Mouse (Mus musculus) hematopoietic multipotent progenitor cell, adult 10-12 weeks (in vitro differentiated cells): ENCODE results near the gene Slc7a10. TPM values are rescaled to one million over a fixed set of nuclear protein-coding genes. Genes with fewer than 3 reads are reported as not detected.

ENCODE experiments used
- polyA plus RNA-seq: library from polyadenylated mRNA; stranded (reverse); fragments of >175 nt; gene quantifications from 2 replicates; pipeline ENCODE4 v1.2.3, GENCODE M21; 2012; ENCODE audit warnings: low replicate concordance

The Slc7a10 gene
- polyA plus RNA-seq = 0.84 and 3.0 TPM in 2 replicates

DNA sequence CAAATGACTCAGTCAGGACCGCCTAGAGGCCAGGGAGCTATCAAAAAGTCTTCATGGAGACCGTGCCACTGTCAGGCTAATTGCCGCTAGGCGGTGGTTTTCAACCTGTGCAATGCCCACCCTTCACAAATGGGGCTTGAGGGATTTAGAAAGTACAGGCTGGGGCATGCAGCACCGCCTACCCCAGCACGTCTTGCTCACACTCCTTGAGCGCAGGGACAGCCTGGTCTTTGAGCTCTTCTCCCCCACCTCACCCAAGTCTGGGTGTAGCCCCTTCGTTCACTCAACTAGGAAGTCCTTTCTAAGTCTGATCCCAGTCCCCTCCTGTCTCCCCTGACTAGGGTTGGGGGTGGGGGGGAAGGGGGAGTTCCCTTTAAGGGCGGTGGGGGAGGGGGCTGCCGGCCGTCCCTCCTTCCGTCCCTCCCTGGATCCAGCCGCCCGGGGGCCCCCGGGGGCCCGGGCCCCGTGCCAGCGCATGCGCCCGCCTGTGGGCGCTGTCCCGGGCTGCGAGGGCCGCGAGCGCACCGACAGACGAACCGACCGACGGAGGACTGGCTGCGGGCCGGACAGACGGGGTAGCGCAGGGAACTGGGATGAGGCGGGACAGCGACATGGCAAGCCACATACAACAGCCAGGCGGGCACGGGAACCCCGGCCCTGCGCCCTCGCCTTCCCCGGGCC, at the start of gene Slc7a10:
Slc7a10 (plus strand) TSS at position 497 of the 681 bp plus-strand sequence.

DNA sequence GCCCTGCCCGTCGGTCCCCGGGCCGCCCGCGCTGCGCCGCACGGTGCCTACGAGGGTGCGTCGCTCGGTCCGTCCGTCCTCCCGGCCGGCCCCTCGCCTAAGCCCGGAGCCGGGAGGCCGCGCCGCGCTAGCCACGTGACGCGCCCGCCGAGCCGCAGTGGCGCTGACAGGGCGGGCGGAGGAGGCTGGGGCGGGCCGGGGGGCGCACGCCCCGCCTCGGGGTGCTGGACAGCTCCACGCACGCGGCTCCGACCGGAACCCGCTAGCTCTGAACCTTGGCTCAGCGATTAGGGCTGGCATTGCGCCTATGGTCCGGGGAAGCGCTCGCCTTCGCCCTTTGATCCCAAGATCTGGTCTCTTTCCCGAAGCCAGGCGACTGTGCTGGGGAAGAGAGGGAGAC, 29.0 kb downstream of the Slc7a10 start, which contains the start of gene Lrp3:
Lrp3 (minus strand) TSS at position 274 of the 400 bp plus-strand sequence.

Other genes starting within 250 kb of the Slc7a10 start
- gene Cebpg, start 129.8 kb upstream of the Slc7a10 start, polyA plus RNA-seq = 22.3 and 31.4 TPM in 2 replicates
- 20.0 and 101 TPM in 2 replicates for gene Cebpa, start 67.1 kb upstream of the Slc7a10 start, polyA plus RNA-seq
- 0.08 and 0.12 TPM in 2 replicates for gene Lrp3, start 29.1 kb downstream of the Slc7a10 start, polyA plus RNA-seq
- gene Gpatch1, start 132.1 kb downstream of the Slc7a10 start, polyA plus RNA-seq = 8.9 and 12.6 TPM in 2 replicates
- 0.17 TPM in 1 of 2 replicates, not detected in the other for gene Rhpn2, start 147.8 kb downstream of the Slc7a10 start, polyA plus RNA-seq
- 5.4 and 10.2 TPM in 2 replicates for gene Faap24, start 210.5 kb downstream of the Slc7a10 start, polyA plus RNA-seq
- gene Cep89, start 210.7 kb downstream of the Slc7a10 start, polyA plus RNA-seq = 5.7 and 6.2 TPM in 2 replicates